Comparison of ENCODE assay signal across 7 mouse cellular contexts in the genomic region with DNA sequence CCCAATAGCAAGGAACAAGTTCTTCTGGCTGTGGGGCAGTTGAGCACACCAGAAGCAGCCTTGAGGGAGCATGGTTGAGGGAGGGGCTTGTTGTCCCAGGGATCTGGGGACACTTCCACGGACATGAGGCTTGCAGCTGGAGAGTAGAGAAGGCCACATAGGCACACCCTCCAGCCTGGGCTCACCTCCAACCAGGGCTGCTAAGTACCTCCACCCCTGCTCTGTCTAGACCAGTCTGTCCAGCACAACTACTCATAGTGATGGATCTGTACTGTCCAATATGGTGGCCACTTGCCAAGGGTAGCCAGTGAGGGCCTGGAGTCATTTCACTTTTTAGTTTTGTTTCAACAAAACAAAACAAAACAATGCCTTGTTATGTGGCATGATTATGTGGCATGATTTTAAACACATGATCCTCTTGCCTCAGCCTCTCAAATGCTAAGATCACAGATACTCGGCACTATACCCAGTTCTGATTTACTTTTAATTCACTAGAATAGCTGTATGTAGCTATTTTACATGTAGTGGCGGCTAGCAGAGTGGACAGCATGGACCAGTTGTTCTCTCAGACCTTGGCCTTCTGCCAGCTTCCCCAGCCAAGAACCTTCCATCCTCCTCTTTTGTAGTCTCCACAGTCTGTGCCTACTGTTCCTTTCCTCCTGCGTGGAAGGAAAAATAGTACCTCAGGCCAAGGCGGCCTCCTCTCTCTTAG. TPM values are rescaled to one million over a fixed set of nuclear protein-coding genes. Genes with fewer than 3 reads are reported as not detected.
DNase-seq lines count a peak whose midpoint lies in the region; ATAC-seq and TF ChIP-seq lines count a peak whose summit lies in the region.

No protein-coding gene starts in this region.

- DNase-seq in lung, adult 18-20 months: peak; percentile 57 to 70
- DNase-seq in lung, postnatal 0 days (ENCODE audit: low spot score): no peak
- peak; percentile 85 for DNase-seq in cerebellum, adult 11-12 months
- peak; percentile 71 for DNase-seq in gastrocnemius, adult 18-20 months (ENCODE audit: low spot score)
- DNase-seq in lung, postnatal 14 days: peak; percentile 40
- DNase-seq in retina, postnatal 1 day: no peak
- no peak for DNase-seq in neural tube, embryonic 10.5 days (ENCODE audit: extremely low spot score, low spot score)

- no peak overlapping the region for H3K4me3 ChIP-seq in lung, postnatal 0 days (ENCODE audit: low read depth, low read length)

- no peak for TF ChIP-seq CTCF in lung, postnatal 0 days (IDR thresholded peaks at IDR 0.05)

- no peak overlapping the region for H3K27ac ChIP-seq in lung, postnatal 0 days (ENCODE audit: low read length)

- no peak overlapping the region for H3K4me2 ChIP-seq in lung, postnatal 0 days (replicated peaks; ENCODE audit: low read depth, low read length)

- TF ChIP-seq EP300 in lung, postnatal 0 days (IDR thresholded peaks at IDR 0.05): no peak

- H3K4me1 ChIP-seq in lung, postnatal 0 days (ENCODE audit: insufficient read depth, low read depth, low read length): peaks cover 11% of the 10 kb centered on the region

- WGBS in lung, postnatal 0 days: 39% methylated on average over 5 of the region's 5 CpGs

- H3K9ac ChIP-seq in lung, postnatal 0 days (replicated peaks; ENCODE audit: low read depth): no peak overlapping the region

- H3K36me3 ChIP-seq in lung, postnatal 0 days (ENCODE audit: insufficient read depth, low read length): no peaks in the 10 kb centered on the region

- no peaks in the 10 kb centered on the region for H3K27me3 ChIP-seq in lung, postnatal 0 days (replicated peaks; ENCODE audit: insufficient read depth, low read length)

- ATAC-seq in lung, postnatal 0 days: no peak

- H3K9me3 ChIP-seq in lung, postnatal 0 days (ENCODE audit: low read length): no peaks in the 10 kb centered on the region

RNA-seq across cellular contexts. Expression of gene Camkk1, which starts 3.3 kb away (rescaled TPM):
- polyA plus RNA-seq in lung, postnatal 0 days (2015; fragmentation: Nextera tagmentation; extraction: Ambion mirVana): 5.4 and 6.1 TPM in 2 replicates
- under 1 TPM; 0.55 to 0.64 TPM for total RNA-seq in gastrocnemius, adult 18-20 months (2021)

RNA-seq across cellular contexts. Expression of gene P2rx1, which starts 16.6 kb away (rescaled TPM):
- polyA plus RNA-seq in lung, postnatal 0 days (2015; fragmentation: Nextera tagmentation; extraction: Ambion mirVana): 1.9 and 2.1 TPM in 2 replicates
- total RNA-seq in gastrocnemius, adult 18-20 months (2021): under 1 TPM; 0.62 to 0.78 TPM

RNA-seq across cellular contexts. Expression of gene Ncbp3, which starts 32.0 kb away (rescaled TPM):
- polyA plus RNA-seq in lung, postnatal 0 days (2015; fragmentation: Nextera tagmentation; extraction: Ambion mirVana): 5.3 and 6.5 TPM in 2 replicates
- 1 to 10 TPM; 2.3 to 2.4 TPM for total RNA-seq in gastrocnemius, adult 18-20 months (2021)

RNA-seq across cellular contexts. Expression of gene Atp2a3, which starts 54.6 kb away (rescaled TPM):
- polyA plus RNA-seq in lung, postnatal 0 days (2015; fragmentation: Nextera tagmentation; extraction: Ambion mirVana): 30.7 and 33.1 TPM in 2 replicates
- 1 to 10 TPM; 4.3 to 6.0 TPM for total RNA-seq in gastrocnemius, adult 18-20 months (2021)

Comparison
In these comparisons a context has a peak if more than half of its experiments do, and no peak if none do; other contexts are left out.
1. DNase-seq: peak in lung, adult 18-20 months (2 of 2), cerebellum, adult 11-12 months (single experiment), gastrocnemius, adult 18-20 months (single experiment) and lung, postnatal 14 days (single experiment); none in lung, postnatal 0 days (single experiment), retina, postnatal 1 day (single experiment) and neural tube, embryonic 10.5 days (single experiment).